Mouse (Mus musculus) left cerebral cortex, adult 8-10 months (tissue): Measurements from ENCODE around the gene Gm17617. TPM values are rescaled to one million over a fixed set of nuclear protein-coding genes. Genes with fewer than 3 reads are reported as not detected.
"Not testable (repeated sequence)": the region's sequence is repeated elsewhere in the genome, so short reads cannot be mapped to it uniquely, and the experiment has no call there.

Source experiments
- DNase-seq, 2 experiments: peaks; one replicate each; pipeline ENCODE4 v3.0.0; 2022; ENCODE audit warnings: low spot score in 2 of 2
- total RNA-seq, 4 experiments: library from RNA; stranded (reverse); gene quantifications; 2 replicates each; pipeline ENCODE4 v1.2.4; 2022

Gm17617 gene
- total RNA-seq, 4 experiments from 2014 or later = not detected

DNA sequence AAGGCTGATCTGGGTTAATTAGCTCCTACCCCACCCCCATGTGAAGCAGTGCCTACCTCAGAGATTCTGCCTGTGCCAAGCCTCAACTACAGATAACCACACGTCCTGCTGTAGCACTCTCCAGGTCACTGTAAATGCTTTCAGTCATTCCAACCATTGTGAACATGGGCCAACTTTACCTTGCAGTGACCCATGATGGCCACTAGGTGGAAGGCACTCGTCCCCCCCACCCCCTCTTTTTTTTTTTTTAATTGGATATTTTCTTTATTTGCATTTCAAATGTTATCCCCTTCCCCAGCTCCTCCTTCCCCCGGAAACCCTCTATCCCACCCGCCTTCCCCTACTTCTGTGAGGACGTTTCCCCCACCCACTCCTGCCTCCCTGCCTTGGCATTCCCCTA, 2.0 kb upstream of the Gm17617 start:
- DNase-seq = no peak

- DNase-seq = no peak
These were observed 8.4 kb downstream of the Gm17617 start for GRCm38 (mm10) chr13:55124903-55125302.

GRCm38 (mm10) chr13:55114375-55114774, 19.0 kb downstream of the Gm17617 start:
- no peak for DNase-seq

DNA sequence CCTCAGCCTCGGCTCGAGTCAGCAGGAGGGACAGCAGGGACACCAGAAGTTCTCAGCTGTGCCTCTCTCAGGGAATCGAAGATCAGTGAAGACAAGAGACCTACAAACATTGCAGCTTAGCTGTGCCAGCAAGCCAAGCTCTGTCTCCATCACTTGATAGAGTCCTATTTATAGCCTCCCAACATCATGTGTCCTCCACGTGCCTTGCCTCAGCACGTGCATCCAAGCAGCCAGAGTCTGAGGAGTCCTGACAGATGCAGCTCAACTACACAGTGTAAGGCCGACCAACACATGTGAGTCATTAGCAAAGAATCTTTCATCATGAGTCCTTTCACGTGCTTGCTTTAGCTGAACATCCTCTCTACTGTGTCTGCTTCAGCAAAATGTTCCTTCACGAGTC, 25.7 kb downstream of the Gm17617 start:
- peak in 1 of 2 experiments; percentile 56 for DNase-seq

DNA sequence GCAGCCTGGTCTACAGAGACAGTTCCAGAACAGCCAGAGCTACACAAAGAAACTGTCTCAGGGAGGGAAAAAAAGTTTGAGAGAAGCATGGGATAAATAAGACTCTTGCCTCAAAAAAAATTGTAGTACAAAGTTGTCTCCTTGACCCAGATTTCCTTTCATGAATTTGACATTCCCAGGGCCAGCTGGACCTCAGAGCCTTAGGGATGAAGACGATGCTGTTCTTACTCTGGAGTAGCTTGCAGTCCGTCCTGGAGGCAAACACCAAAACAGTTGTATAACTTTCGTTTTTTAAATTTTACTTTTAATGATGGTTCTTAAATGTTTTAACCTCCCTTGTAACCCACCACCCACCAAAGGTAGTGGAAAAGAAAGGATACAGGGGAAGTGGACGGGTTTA, 26.2 kb downstream of the Gm17617 start:
- DNase-seq = no peak

GRCm38 (mm10) chr13:55105953-55106691, 27.2 kb downstream of the Gm17617 start:
- DNase-seq = no peak

GRCm38 (mm10) chr13:55105045-55105952, 28.0 kb downstream of the Gm17617 start, which contains the start of gene Zfp346:
Zfp346 (plus strand) TSS chr13:55105311.
- DNase-seq = peak; percentile 83 to 97

- DNase-seq = no peak
These were observed 30.0 kb downstream of the Gm17617 start for GRCm38 (mm10) chr13:55103351-55103750.

DNA sequence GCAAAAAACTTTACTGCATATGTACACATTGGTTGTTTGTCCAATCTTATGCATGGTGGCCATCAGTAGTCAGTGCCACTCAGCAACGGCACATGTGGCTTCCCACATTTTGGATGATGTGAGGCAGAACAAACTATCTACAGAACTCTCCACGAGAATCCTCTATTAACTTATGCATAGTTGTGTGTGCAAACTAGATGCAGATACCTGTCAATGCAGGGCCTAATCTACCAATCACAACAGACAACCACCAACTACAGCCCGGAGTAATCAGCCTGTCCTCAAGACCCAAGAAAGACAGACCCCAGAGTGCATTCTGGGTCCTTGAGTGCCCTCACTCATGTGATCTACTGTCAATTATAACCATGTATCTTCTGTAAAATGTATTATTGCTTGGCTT, 31.0 kb downstream of the Gm17617 start:
- DNase-seq = no peak

GRCm38 (mm10) chr13:55101627-55102026, 31.7 kb downstream of the Gm17617 start:
- no peak for DNase-seq

GRCm38 (mm10) chr13:55099726-55100478, 33.4 kb downstream of the Gm17617 start, which contains the start of gene Uimc1:
Uimc1 (minus strand) TSS chr13:55100300.
- DNase-seq = peak; percentile 56 to 76

DNA sequence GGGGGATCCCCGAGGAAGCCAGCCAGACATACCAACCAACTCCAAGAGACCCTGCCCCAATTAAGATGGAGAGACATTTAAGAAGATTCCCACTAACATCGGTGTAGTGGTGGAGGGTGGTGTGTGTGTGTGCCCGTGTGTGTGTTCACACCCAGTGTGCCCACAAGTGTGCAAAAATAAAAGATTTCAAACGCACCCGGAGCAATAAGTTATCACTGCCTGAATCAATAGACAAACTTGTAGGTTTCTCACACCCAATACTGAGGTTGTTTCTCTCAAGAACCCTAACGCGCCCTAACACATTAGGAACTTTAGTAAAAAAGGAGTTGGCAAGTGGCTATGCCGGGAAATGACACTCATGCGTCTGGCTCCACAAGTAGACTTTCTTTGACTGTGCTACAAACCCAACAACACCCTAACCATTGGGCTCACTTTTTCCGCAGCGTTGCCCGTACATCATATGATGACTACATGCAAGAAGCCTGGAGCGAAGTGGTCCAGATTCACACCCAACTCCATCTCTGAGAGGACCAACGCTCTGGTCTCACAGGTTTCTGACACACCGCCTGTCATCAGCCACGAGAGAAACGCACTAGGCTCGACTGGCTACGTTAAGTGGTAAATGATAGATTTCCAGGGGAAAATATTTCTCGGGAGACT, 34.2 kb downstream of the Gm17617 start:
- peak; percentile 16 to 21 for DNase-seq

GRCm38 (mm10) chr13:55097841-55098240, 35.5 kb downstream of the Gm17617 start:
- not testable (repeated sequence) for DNase-seq

DNA sequence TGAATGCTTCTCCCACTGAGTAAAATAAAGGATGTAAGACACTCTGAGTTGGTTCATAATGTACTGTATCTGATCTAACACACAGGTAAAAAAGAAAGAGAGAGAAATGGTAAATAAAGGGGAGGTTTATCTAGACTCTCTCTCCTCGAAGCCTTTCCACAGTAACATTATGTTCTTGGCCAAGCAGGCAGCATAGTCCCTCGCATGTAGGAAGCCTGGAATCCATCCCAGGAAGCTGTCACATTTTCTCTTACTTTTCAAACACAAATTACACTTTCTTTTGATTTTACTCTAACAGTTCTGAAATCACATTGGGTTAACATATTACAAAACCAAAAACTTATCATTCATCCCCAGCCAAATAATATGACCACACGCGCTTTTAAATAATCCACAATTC, 40.8 kb downstream of the Gm17617 start:
- no peak for DNase-seq

Other genes starting within 250 kb of the Gm17617 start
- 10 to 100 TPM; 86.2 to 95.5 (median 94.0) TPM for gene Unc5a, start 184.1 kb downstream of the Gm17617 start, total RNA-seq
- 1 to 10 TPM in 3 of 4 experiments, under 1 TPM in 1; 0.99 to 1.9 (median 1.4) TPM for gene Hk3, start 112.2 kb downstream of the Gm17617 start, total RNA-seq
- 10 to 100 TPM; 20.3 to 24.7 (median 23.3) TPM for gene Uimc1, start 33.2 kb downstream of the Gm17617 start, total RNA-seq
- gene Zfp346, start 28.2 kb downstream of the Gm17617 start, total RNA-seq = 10 to 100 TPM; 41.9 to 46.2 (median 42.5) TPM
- gene Fgfr4, start 19.1 kb upstream of the Gm17617 start, total RNA-seq = under 1 TPM; 0.21 to 0.70 (median 0.58) TPM
- 100 to 1,000 TPM; 108 to 137 (median 123) TPM for gene Nsd1, start 76.2 kb upstream of the Gm17617 start, total RNA-seq
- 100 to 1,000 TPM; 163 to 176 (median 166) TPM for gene Prelid1, start 187.0 kb upstream of the Gm17617 start, total RNA-seq
- 10 to 100 TPM; 74.1 to 86.1 (median 81.0) TPM for gene Rab24, start 188.4 kb upstream of the Gm17617 start, total RNA-seq
- 1 to 10 TPM in 2 of 4 experiments, under 1 TPM in 2; 0.65 to 1.6 (median 0.97) TPM for gene Mxd3, start 196.3 kb upstream of the Gm17617 start, total RNA-seq
- 10 to 100 TPM; 47.2 to 56.7 (median 49.1) TPM for gene Lman2, start 229.2 kb upstream of the Gm17617 start, total RNA-seq
- gene Rgs14, start 236.2 kb upstream of the Gm17617 start, total RNA-seq = 10 to 100 TPM; 54.2 to 59.0 (median 55.0) TPM